Mouse (Mus musculus): ENCODE results near the gene Il12a. TPM values are rescaled to one million over a fixed set of nuclear protein-coding genes. Genes with fewer than 3 reads are reported as not detected.

The Il12a gene
- polyA plus RNA-seq, 1 experiment from 2014 or later, result 0.25 TPM

DNA sequence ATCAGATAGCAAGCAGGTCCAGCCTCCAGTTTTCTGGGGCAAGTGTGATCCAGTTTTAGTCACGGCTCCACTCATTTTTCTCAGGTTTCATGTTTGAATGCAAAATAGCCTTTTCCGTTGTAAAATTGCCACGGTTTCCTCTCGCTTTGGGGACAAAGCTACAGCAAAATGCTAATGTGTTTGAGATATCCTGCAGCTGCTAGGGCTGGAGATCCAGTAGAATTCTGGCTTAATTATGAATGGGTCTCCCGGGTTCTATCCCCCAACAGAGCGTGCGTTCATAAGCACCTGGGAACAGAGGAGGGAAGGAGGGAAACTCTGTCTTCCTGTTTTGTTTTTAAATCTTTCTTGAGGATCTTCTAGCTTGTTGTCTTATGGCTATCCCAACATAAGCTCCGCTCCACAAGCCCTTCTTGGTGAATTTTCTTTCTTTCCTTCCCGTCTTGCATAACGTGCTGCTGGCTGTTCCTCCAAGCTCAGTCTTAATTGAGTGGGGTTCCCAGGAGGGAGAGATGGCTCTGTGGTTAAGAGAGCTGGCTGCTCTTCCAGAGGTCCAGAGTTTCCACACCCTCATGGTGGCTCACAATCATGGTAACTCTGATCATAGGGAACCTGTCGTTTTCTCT is 2.3 kb downstream of the Il12a start:
- no peak overlapping the region for H3K4me3 ChIP-seq (ENCODE audit: low read depth, low read length)
- no peak overlapping the region for H3K4me2 ChIP-seq (ENCODE audit: low read depth)
- WGBS, result 84% methylated on average over 11 of the region's 11 CpGs
- no peak for DNase-seq (ENCODE audit: low spot score)
- H3K9me3 ChIP-seq (ENCODE audit: control insufficient read depth, low read length), result no peaks in the 10 kb centered on the region
- no peaks in the 10 kb centered on the region for H3K27me3 ChIP-seq (ENCODE audit: control insufficient read depth, insufficient read depth, low read length)
- H3K9ac ChIP-seq (ENCODE audit: low read length), result no peak overlapping the region
- H3K27ac ChIP-seq (ENCODE audit: low read depth, low read length), result no peak overlapping the region
- no peaks in the 10 kb centered on the region for H3K4me1 ChIP-seq (ENCODE audit: control insufficient read depth, insufficient read depth, low read length)
- ATAC-seq (ENCODE audit: insufficient read depth, low FRiP score, low TSS enrichment), result no peak
- no peaks in the 10 kb centered on the region for H3K36me3 ChIP-seq (ENCODE audit: control insufficient read depth, insufficient read depth, low read length)

DNA sequence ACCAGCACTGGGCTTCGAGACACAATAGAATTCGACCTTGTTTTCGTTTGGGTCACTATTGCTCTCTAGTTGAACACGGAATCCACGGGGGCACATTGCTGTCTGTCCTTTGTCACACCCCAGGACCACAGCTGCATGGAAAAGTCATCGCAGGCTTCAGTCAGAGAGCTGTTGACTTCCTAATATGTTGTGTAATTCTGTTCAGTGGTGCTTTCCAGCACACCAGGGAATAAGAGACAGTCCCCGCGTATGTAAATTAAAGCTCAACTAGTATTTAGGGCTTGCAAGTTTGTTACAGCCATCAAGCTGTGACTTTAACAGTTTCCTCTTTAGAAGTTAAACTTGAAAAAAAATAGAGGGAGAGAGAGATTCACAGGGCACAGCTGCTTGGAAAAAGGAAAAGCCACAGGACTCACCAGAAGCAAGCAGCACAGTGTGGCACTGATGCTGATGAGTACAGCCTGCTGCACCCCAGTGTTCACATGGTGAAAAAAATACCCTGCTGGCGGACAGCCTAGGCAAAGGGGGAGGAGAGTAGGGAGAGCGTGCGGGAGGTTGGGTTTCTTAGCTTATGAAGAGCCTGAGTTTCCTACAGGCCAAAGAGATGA is 3.1 kb downstream of the Il12a start:
- H3K36me3 ChIP-seq (ENCODE audit: control insufficient read depth, insufficient read depth, low read length), result no peaks in the 10 kb centered on the region
- H3K4me3 ChIP-seq (ENCODE audit: low read depth, low read length), result no peak overlapping the region
- no peak overlapping the region for H3K4me2 ChIP-seq (ENCODE audit: low read depth)
- H3K9me3 ChIP-seq (ENCODE audit: control insufficient read depth, low read length), result no peaks in the 10 kb centered on the region
- H3K27me3 ChIP-seq (ENCODE audit: control insufficient read depth, insufficient read depth, low read length), result no peaks in the 10 kb centered on the region
- DNase-seq (ENCODE audit: low spot score) (no peak), ATAC-seq (ENCODE audit: insufficient read depth, low FRiP score, low TSS enrichment) (no peak)
- 43% methylated on average over 11 of the region's 11 CpGs for WGBS
- H3K9ac ChIP-seq (ENCODE audit: low read length), result no peak overlapping the region
- no peaks in the 10 kb centered on the region for H3K4me1 ChIP-seq (ENCODE audit: control insufficient read depth, insufficient read depth, low read length)
- H3K27ac ChIP-seq (ENCODE audit: low read depth, low read length), result no peak overlapping the region

- Histone ChIP-seq H3K36me3 (ENCODE audit: control insufficient read depth, insufficient read depth, low read length) (no peaks in the 10 kb centered on the region), H3K27ac (ENCODE audit: low read depth, low read length) (no peak overlapping the region), H3K9me3 (ENCODE audit: control insufficient read depth, low read length) (no peaks in the 10 kb centered on the region), H3K4me1 (ENCODE audit: control insufficient read depth, insufficient read depth, low read length) (no peaks in the 10 kb centered on the region), H3K27me3 (ENCODE audit: control insufficient read depth, insufficient read depth, low read length) (no peaks in the 10 kb centered on the region), H3K4me2 (ENCODE audit: low read depth) (no peak overlapping the region), H3K4me3 (ENCODE audit: low read depth, low read length) (no peak overlapping the region), H3K9ac (ENCODE audit: low read length) (no peak overlapping the region)
- WGBS, result 93% methylated on average over 5 of the region's 5 CpGs
- DNase-seq (ENCODE audit: low spot score) (no peak), ATAC-seq (ENCODE audit: insufficient read depth, low FRiP score, low TSS enrichment) (no peak)
These were observed 4.9 kb downstream of the Il12a start for GRCm38 (mm10) chr3:68695321-68695720.

DNA sequence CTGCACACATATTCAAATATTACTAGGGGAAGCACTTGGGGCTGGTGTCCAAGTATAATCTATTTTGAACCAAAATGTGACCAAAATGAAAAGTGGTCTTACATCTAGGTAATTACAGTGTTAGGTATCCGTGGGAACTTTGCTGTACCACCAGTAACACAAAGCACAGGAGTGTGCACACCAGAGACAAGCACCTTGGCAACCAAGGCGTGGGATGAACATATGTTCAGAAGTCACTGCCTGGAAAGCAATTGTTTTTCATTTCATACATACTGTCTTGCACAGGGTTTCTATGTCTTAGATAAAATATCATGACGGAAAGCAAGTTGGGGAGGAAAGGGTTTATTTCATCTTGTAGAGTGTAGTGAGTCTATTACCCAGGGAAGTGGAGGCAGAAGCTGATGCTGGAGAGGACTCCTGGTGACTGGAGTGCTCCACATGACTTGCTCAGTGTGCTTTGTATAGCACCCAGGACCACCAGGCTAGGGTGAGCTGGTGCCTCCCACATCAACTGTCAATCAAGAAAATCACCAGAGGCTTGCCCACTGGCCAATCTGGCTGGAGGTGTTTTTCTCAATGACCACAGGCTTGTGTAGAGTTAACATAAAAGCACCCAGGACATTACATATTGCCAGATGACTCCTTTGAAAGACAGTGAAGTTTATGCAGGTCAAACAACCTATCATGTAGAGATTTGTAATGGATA is 6.2 kb downstream of the Il12a start:
- ATAC-seq (ENCODE audit: insufficient read depth, low FRiP score, low TSS enrichment), result no peak

GRCm38 (mm10) chr3:68698601-68699000 is 8.2 kb downstream of the Il12a start:
- no peaks in the 10 kb centered on the region for H3K36me3 ChIP-seq (ENCODE audit: control insufficient read depth, insufficient read depth, low read length)
- no peak for ATAC-seq (ENCODE audit: insufficient read depth, low FRiP score, low TSS enrichment)
- H3K4me2 ChIP-seq (ENCODE audit: low read depth), result no peak overlapping the region
- 91% methylated on average over 3 of the region's 3 CpGs for WGBS
- no peak overlapping the region for H3K4me3 ChIP-seq (ENCODE audit: low read depth, low read length)
- no peaks in the 10 kb centered on the region for H3K4me1 ChIP-seq (ENCODE audit: control insufficient read depth, insufficient read depth, low read length)
- H3K27me3 ChIP-seq (ENCODE audit: control insufficient read depth, insufficient read depth, low read length), result no peaks in the 10 kb centered on the region
- no peak overlapping the region for H3K9ac ChIP-seq (ENCODE audit: low read length)
- no peak for DNase-seq (ENCODE audit: low spot score)
- no peak overlapping the region for H3K27ac ChIP-seq (ENCODE audit: low read depth, low read length)
- H3K9me3 ChIP-seq (ENCODE audit: control insufficient read depth, low read length), result no peaks in the 10 kb centered on the region

More for the DNA sequence above, 6.2 kb downstream of the Il12a start:
- Histone ChIP-seq H3K4me1 (ENCODE audit: control insufficient read depth, insufficient read depth, low read length) (no peaks in the 10 kb centered on the region), H3K9me3 (ENCODE audit: control insufficient read depth, low read length) (no peaks in the 10 kb centered on the region), H3K27ac (ENCODE audit: low read depth, low read length) (no peak overlapping the region), H3K4me2 (ENCODE audit: low read depth) (no peak overlapping the region), H3K27me3 (ENCODE audit: control insufficient read depth, insufficient read depth, low read length) (no peaks in the 10 kb centered on the region), H3K36me3 (ENCODE audit: control insufficient read depth, insufficient read depth, low read length) (no peaks in the 10 kb centered on the region), H3K4me3 (ENCODE audit: low read depth, low read length) (no peak overlapping the region), H3K9ac (ENCODE audit: low read length) (no peak overlapping the region)
- DNase-seq (ENCODE audit: low spot score), result no peak
- 91% methylated on average over 3 of the region's 3 CpGs for WGBS

DNA sequence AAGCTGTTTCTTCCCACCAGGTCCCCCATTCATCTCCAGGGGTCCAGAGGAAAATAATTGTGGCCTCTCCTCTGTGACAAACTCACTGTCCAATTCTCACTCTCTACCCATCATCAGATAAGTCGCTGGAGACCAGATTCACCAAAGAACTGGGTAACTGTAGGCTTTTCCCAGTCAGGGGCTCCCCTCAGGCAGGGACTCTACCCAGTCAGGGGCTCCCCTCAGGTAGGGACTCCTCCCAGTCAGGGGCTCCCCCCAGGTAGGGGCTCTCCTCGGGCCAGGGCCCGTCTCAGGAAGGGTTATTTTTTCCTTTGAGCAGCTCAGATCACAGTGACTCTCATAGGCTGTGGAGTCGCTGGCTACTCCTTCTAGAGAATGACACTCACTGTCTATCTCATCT is 9.6 kb downstream of the Il12a start:
- DNase-seq (ENCODE audit: low spot score) (no peak), ATAC-seq (ENCODE audit: insufficient read depth, low FRiP score, low TSS enrichment) (no peak)
- H3K9me3 ChIP-seq (ENCODE audit: control insufficient read depth, low read length), result no peaks in the 10 kb centered on the region
- H3K4me1 ChIP-seq (ENCODE audit: control insufficient read depth, insufficient read depth, low read length), result no peaks in the 10 kb centered on the region
- H3K27ac ChIP-seq (ENCODE audit: low read depth, low read length), result no peak overlapping the region
- no peak overlapping the region for H3K4me2 ChIP-seq (ENCODE audit: low read depth)
- no peaks in the 10 kb centered on the region for H3K27me3 ChIP-seq (ENCODE audit: control insufficient read depth, insufficient read depth, low read length)
- no peaks in the 10 kb centered on the region for H3K36me3 ChIP-seq (ENCODE audit: control insufficient read depth, insufficient read depth, low read length)
- H3K9ac ChIP-seq (ENCODE audit: low read length), result no peak overlapping the region
- no peak overlapping the region for H3K4me3 ChIP-seq (ENCODE audit: low read depth, low read length)
- WGBS, result 73% methylated on average over 4 of the region's 4 CpGs

DNA sequence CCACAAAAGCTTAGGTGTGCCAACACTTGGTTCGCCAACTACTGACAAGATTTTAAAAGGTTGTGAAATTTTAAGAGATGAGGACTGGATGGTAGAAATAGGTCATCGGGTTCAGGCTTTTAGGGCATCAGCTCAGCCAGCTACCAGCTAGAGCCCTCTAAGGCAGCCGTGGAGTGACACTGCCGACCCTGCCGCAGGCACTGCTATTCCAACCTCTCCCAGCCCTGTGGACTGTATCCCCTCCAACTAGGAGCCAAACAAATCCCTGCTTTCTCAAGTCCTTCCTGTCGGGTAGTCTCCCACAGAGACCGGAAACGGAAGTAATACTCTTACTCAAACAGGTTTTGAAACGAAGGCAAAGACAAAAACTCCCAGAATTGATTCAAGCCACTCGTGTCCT is 15.9 kb downstream of the Il12a start:
- H3K4me1 ChIP-seq (ENCODE audit: control insufficient read depth, insufficient read depth, low read length), result no peaks in the 10 kb centered on the region
- 86% methylated on average over 10 of the region's 10 CpGs for WGBS
- H3K4me3 ChIP-seq (ENCODE audit: low read depth, low read length), result no peak overlapping the region
- no peak overlapping the region for H3K9ac ChIP-seq (ENCODE audit: low read length)
- DNase-seq (ENCODE audit: low spot score) (no peak), ATAC-seq (ENCODE audit: insufficient read depth, low FRiP score, low TSS enrichment) (no peak)
- H3K4me2 ChIP-seq (ENCODE audit: low read depth), result no peak overlapping the region
- no peaks in the 10 kb centered on the region for H3K36me3 ChIP-seq (ENCODE audit: control insufficient read depth, insufficient read depth, low read length)
- H3K27me3 ChIP-seq (ENCODE audit: control insufficient read depth, insufficient read depth, low read length), result no peaks in the 10 kb centered on the region
- no peak overlapping the region for H3K27ac ChIP-seq (ENCODE audit: low read depth, low read length)
- H3K9me3 ChIP-seq (ENCODE audit: control insufficient read depth, low read length), result no peaks in the 10 kb centered on the region

GRCm38 (mm10) chr3:68708230-68708629 is 17.8 kb downstream of the Il12a start:
- no peak for ATAC-seq (ENCODE audit: insufficient read depth, low FRiP score, low TSS enrichment)
- H3K27me3 ChIP-seq (ENCODE audit: control insufficient read depth, insufficient read depth, low read length), result no peaks in the 10 kb centered on the region
- H3K4me1 ChIP-seq (ENCODE audit: control insufficient read depth, insufficient read depth, low read length), result no peaks in the 10 kb centered on the region
- H3K4me2 ChIP-seq (ENCODE audit: low read depth), result no peak overlapping the region
- H3K9me3 ChIP-seq (ENCODE audit: control insufficient read depth, low read length), result no peaks in the 10 kb centered on the region
- H3K36me3 ChIP-seq (ENCODE audit: control insufficient read depth, insufficient read depth, low read length), result no peaks in the 10 kb centered on the region
- WGBS, result 44% methylated on average over 8 of the region's 8 CpGs
- H3K27ac ChIP-seq (ENCODE audit: low read depth, low read length), result no peak overlapping the region
- no peak overlapping the region for H3K4me3 ChIP-seq (ENCODE audit: low read depth, low read length)
- H3K9ac ChIP-seq (ENCODE audit: low read length), result no peak overlapping the region
- DNase-seq (ENCODE audit: low spot score), result peak; percentile 45

Data from neural tube, embryonic 11.5 days (tissue).